Mouse (Mus musculus) kidney, embryonic 16.5 days (tissue): ENCODE measurements at regions not wholly inside any gene's neighbourhood (a gene's known extent, or its start where the extent isn't known, plus 50 kb on each side); places are given as distances from the start of the nearest gene placed in this dataset.

Experiments
- ATAC-seq: fragments of 200-750 bp; cut with Nextera tagmentation; 2 replicates; pipeline ENCODE4 v1.8.0; 2017; ENCODE audit warnings: moderate TSS enrichment; ENCODE audit not compliant: low FRiP score, low TSS enrichment
- H3K27ac ChIP-seq: fragments of 300-500 bp; sonication (generic); 2 replicates; pipeline ENCODE4 v1.5.1; 2014; ENCODE audit warnings: low read length
- H3K27me3 ChIP-seq: fragments of 300-500 bp; sonication (generic); 2 replicates; pipeline ENCODE4 v1.6.1; 2014; ENCODE audit warnings: low read length, control low read depth, mixed read lengths; ENCODE audit not compliant: insufficient read depth
- H3K36me3 ChIP-seq: fragments of 300-500 bp; sonication (generic); 2 replicates; pipeline ENCODE4 v1.6.1; 2014; ENCODE audit warnings: low read length, control low read depth, mixed read lengths; ENCODE audit not compliant: insufficient read depth
- H3K4me1 ChIP-seq: fragments of 300-500 bp; sonication (generic); 2 replicates; pipeline ENCODE4 v1.6.1; 2014; ENCODE audit warnings: low read length, control low read depth, mixed read lengths; ENCODE audit not compliant: insufficient read depth
- H3K4me2 ChIP-seq: fragments of 300-500 bp; sonication (generic); replicated peaks from 2 replicates; pipeline ENCODE4 v1.6.1; 2014; ENCODE audit warnings: low read depth, low read length
- H3K4me3 ChIP-seq: fragments of 300-500 bp; sonication (generic); 2 replicates; pipeline ENCODE4 v1.5.1; 2014; ENCODE audit warnings: mild to moderate bottlenecking, low read length
- H3K9ac ChIP-seq: fragments of 300-500 bp; sonication (generic); replicated peaks from 2 replicates; pipeline ENCODE4 v1.6.1; 2014; ENCODE audit warnings: low read length
- H3K9me3 ChIP-seq: fragments of 300-500 bp; sonication (generic); 2 replicates; pipeline ENCODE4 v1.6.1; 2016; ENCODE audit warnings: low read length, control low read depth
- WGBS: fragments of 180-500 bp; shearing (Covaris S2); extraction: QIAGEN DNeasy Blood & Tissue Kit; methylation state at CpG from one replicate; pipeline ENCODE4 v1.1.7; 2014; 5-methylcytosine and 5-hydroxymethylcytosine counted together

- ATAC-seq, result no peak
- Histone ChIP-seq H3K27me3 (no peaks in the 10 kb centered on the region), H3K27ac (no peak overlapping the region), H3K4me3 (no peak overlapping the region), H3K9ac (no peak overlapping the region), H3K4me2 (no peak overlapping the region), H3K36me3 (no peaks in the 10 kb centered on the region), H3K9me3 (no peaks in the 10 kb centered on the region), H3K4me1 (no peaks in the 10 kb centered on the region)
- 48% methylated on average over 22 of the region's 22 CpGs for WGBS
Observed at GRCm38 (mm10) chr6:107711181-107712087, 181.9 kb downstream of the Lrrn1 start.

- WGBS, result 22% methylated on average over 6 of the region's 6 CpGs
- Histone ChIP-seq H3K9me3 (no peaks in the 10 kb centered on the region), H3K4me2 (no peak overlapping the region), H3K27ac (no peak overlapping the region), H3K4me3 (no peak overlapping the region), H3K4me1 (no peaks in the 10 kb centered on the region), H3K27me3 (no peaks in the 10 kb centered on the region), H3K36me3 (no peaks in the 10 kb centered on the region), H3K9ac (no peak overlapping the region)
- no peak for ATAC-seq
Observed at GRCm38 (mm10) chr6:107713051-107713450, 183.5 kb downstream of the Lrrn1 start.

- Histone ChIP-seq H3K9ac (no peak overlapping the region), H3K4me2 (no peak overlapping the region), H3K4me3 (no peak overlapping the region), H3K9me3 (no peaks in the 10 kb centered on the region), H3K4me1 (no peaks in the 10 kb centered on the region), H3K27me3 (no peaks in the 10 kb centered on the region), H3K36me3 (no peaks in the 10 kb centered on the region), H3K27ac (no peak overlapping the region)
- ATAC-seq, result no peak
- WGBS, result 89% methylated on average over 2 of the region's 2 CpGs
Observed at GRCm38 (mm10) chr6:107717194-107717593, 187.6 kb downstream of the Lrrn1 start.

GRCm38 (mm10) chr6:107730294-107730693 is 200.7 kb downstream of the Lrrn1 start:
- WGBS, result 32% methylated on average over 4 of the region's 4 CpGs
- ATAC-seq, result peak; percentile 42; the same call in 1 of the 2 replicates

GRCm38 (mm10) chr6:107734773-107735172 is 205.2 kb downstream of the Lrrn1 start:
- Histone ChIP-seq H3K9ac (no peak overlapping the region), H3K27ac (no peak overlapping the region), H3K36me3 (no peaks in the 10 kb centered on the region), H3K27me3 (no peaks in the 10 kb centered on the region), H3K4me2 (no peak overlapping the region), H3K9me3 (no peaks in the 10 kb centered on the region), H3K4me3 (no peak overlapping the region), H3K4me1 (no peaks in the 10 kb centered on the region)
- no peak for ATAC-seq
- WGBS, result 68% methylated on average over 1 of the region's 1 CpGs

More at GRCm38 (mm10) chr6:107730294-107730693, 200.7 kb downstream of the Lrrn1 start:
- H3K36me3 ChIP-seq, result no peaks in the 10 kb centered on the region
- H3K4me1 ChIP-seq, result no peaks in the 10 kb centered on the region
- H3K9ac ChIP-seq, result no peak overlapping the region
- H3K27me3 ChIP-seq, result no peaks in the 10 kb centered on the region
- no peak overlapping the region for H3K4me3 ChIP-seq
- H3K4me2 ChIP-seq, result no peak overlapping the region
- no peaks in the 10 kb centered on the region for H3K9me3 ChIP-seq
- H3K27ac ChIP-seq, result no peak overlapping the region

GRCm38 (mm10) chr6:107749111-107749736 is 219.7 kb downstream of the Lrrn1 start:
- Histone ChIP-seq H3K36me3 (no peaks in the 10 kb centered on the region), H3K9me3 (no peaks in the 10 kb centered on the region), H3K27me3 (no peaks in the 10 kb centered on the region), H3K4me1 (no peaks in the 10 kb centered on the region), H3K4me2 (no peak overlapping the region), H3K9ac (no peak overlapping the region), H3K4me3 (no peak overlapping the region), H3K27ac (no peak overlapping the region)
- ATAC-seq, result no peak
- 65% methylated on average over 5 of the region's 5 CpGs for WGBS

- Histone ChIP-seq H3K4me2 (no peak overlapping the region), H3K4me3 (no peak overlapping the region), H3K27ac (no peak overlapping the region), H3K27me3 (no peaks in the 10 kb centered on the region), H3K9ac (no peak overlapping the region), H3K9me3 (no peaks in the 10 kb centered on the region), H3K36me3 (no peaks in the 10 kb centered on the region), H3K4me1 (no peaks in the 10 kb centered on the region)
- WGBS, result 53% methylated on average over 2 of the region's 2 CpGs
- no peak for ATAC-seq
Observed at GRCm38 (mm10) chr6:107749794-107750193, 220.2 kb downstream of the Lrrn1 start.

- Histone ChIP-seq H3K9me3 (no peaks in the 10 kb centered on the region), H3K27ac (no peak overlapping the region), H3K27me3 (no peaks in the 10 kb centered on the region), H3K9ac (no peak overlapping the region), H3K36me3 (no peaks in the 10 kb centered on the region), H3K4me1 (no peaks in the 10 kb centered on the region), H3K4me3 (no peak overlapping the region), H3K4me2 (no peak overlapping the region)
- peak; percentile 73 for ATAC-seq
- 7% methylated on average over 1 of the region's 1 CpGs for WGBS
Observed at GRCm38 (mm10) chr6:107752156-107752555, 222.6 kb downstream of the Lrrn1 start.

GRCm38 (mm10) chr6:107755158-107755557 is 225.6 kb downstream of the Lrrn1 start:
- no peak overlapping the region for H3K4me2 ChIP-seq
- H3K4me1 ChIP-seq, result no peaks in the 10 kb centered on the region
- H3K9me3 ChIP-seq, result no peaks in the 10 kb centered on the region
- H3K36me3 ChIP-seq, result no peaks in the 10 kb centered on the region
- 77% methylated on average over 2 of the region's 2 CpGs for WGBS
- no peak overlapping the region for H3K9ac ChIP-seq
- no peak overlapping the region for H3K4me3 ChIP-seq
- no peak for ATAC-seq
- H3K27ac ChIP-seq, result no peak overlapping the region
- no peaks in the 10 kb centered on the region for H3K27me3 ChIP-seq
